Comparison of ENCODE assay signal across 8 mouse cellular contexts in the genomic region with DNA sequence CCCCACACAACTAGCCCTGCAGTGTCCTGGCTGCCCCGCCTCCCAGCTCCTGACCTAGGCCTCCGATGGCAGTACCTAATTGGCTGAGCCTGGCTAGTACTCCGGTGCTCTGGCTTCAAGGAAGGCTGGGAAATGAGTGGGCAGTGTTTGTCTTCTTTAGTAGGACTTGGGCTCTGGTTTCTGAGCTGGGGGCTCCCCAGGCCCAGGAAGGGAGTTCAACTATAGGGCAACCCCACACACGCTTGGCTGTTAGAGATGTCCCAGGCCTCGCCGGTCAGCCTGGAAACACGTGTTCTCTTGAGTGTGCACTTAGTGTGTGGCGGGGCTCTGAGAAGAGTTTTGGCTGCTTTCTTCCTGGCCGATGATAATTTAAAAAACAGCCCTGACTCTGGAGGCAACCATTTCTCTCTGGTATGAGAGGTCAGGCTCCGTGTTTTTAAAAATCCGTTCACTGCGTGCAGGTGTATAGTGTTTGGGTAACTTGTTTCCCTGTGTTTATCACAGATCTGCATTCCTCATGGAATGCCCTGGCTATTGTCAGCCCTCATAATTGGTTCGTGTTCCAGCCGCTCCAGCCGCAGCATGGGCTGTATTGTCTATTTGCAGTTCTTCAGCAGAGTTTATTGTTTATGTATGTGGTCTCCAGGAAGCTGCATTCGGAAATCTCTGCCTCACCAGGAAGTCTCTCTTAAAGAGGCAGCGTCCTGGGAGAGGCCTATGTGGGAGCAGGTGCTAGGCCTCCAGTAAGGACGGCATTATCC.
A peak's percentile ranks its signal among the peaks of the same experiment; 100 is the strongest.
DNase-seq lines count a peak whose midpoint lies in the region; ATAC-seq lines count a peak whose summit lies in the region.

No protein-coding gene starts in this region.

- peak overlapping the region; percentile 81 for H3K27ac ChIP-seq in heart, embryonic 11.5 days (ENCODE audit: low read depth, low read length)

- H3K36me3 ChIP-seq in heart, embryonic 11.5 days (ENCODE audit: control insufficient read depth, insufficient read depth, low read length), result no peaks in the 10 kb centered on the region

- peak overlapping the region; percentile 11 for H3K4me2 ChIP-seq in heart, embryonic 11.5 days

- WGBS in heart, embryonic 11.5 days (ENCODE audit: insufficient replicate concordance), result 17% methylated on average over 18 of the region's 18 CpGs

- intact Hi-C loops in left cerebral cortex, postnatal 4 days (cut with DNase I), result no loop called here

- no peak overlapping the region for H3K9ac ChIP-seq in heart, embryonic 11.5 days (ENCODE audit: low read depth, low read length)

- peak; percentile 51; the same call in 1 of the 2 replicates for ATAC-seq in heart, embryonic 11.5 days (replicated peaks; ENCODE audit: insufficient number of reproducible peaks, low FRiP score, low TSS enrichment)

- H3K4me1 ChIP-seq in heart, embryonic 11.5 days (ENCODE audit: control insufficient read depth, insufficient read depth, low read length), result peaks cover 29% of the 10 kb centered on the region

- DNase-seq in CD4-positive, CD25-positive, alpha-beta regulatory T cell, adult 2 months (ENCODE audit: low read depth, low spot score), result peak; percentile 75
- DNase-seq in T-cell, adult 2 months (ENCODE audit: low spot score), result peak; percentile 63
- peak; percentile 46 to 57 for DNase-seq in kidney, postnatal 25 days
- peak; percentile 65 to 78 for DNase-seq in lung, postnatal 4 days
- DNase-seq in thymus, postnatal 25 days, result peak; percentile 60
- no peak for DNase-seq in adrenal gland, postnatal 4 days (ENCODE audit: low spot score in 2 of 2)
- no peak for DNase-seq in left cerebral cortex, postnatal 4 days

- H3K4me3 ChIP-seq in heart, embryonic 11.5 days (ENCODE audit: low read depth, low read length), result no peak overlapping the region

- no peaks in the 10 kb centered on the region for H3K9me3 ChIP-seq in heart, embryonic 11.5 days (replicated peaks; ENCODE audit: control insufficient read depth, low read length)

- H3K27me3 ChIP-seq in heart, embryonic 11.5 days (ENCODE audit: control insufficient read depth, insufficient read depth, low read length), result no peaks in the 10 kb centered on the region

Comparison
In these comparisons a context has a peak if more than half of its experiments do, and no peak if none do; other contexts are left out.
1. DNase-seq: peak in CD4-positive, CD25-positive, alpha-beta regulatory T cell, adult 2 months (single experiment), T-cell, adult 2 months (single experiment), kidney, postnatal 25 days (2 of 2), lung, postnatal 4 days (2 of 2) and thymus, postnatal 25 days (single experiment); none in adrenal gland, postnatal 4 days (0 of 2) and left cerebral cortex, postnatal 4 days (single experiment).